Mouse (Mus musculus) v-Abl transformed pro-B cells (cell line): ENCODE results near the gene Rgs13.

Source experiments
- in situ Hi-C, 2 experiments: fragments of 400-800 bp; cut with MboI; formaldehyde crosslinking; loops; one replicate each; pipeline ENCODE4 v1.15.1; 2025; ENCODE audit not compliant: unreplicated experiment in 2 of 2

Gene Rgs13

GRCm38 (mm10) chr1:144177166-144177565, at the start of gene Rgs13:
Rgs13 (minus strand) TSS chr1:144177372.
- in situ Hi-C loops = no loop called here

GRCm38 (mm10) chr1:144215230-144215629, 38.1 kb upstream of the Rgs13 start:
- in situ Hi-C loops = loop anchor here in 1 of 2 experiments (25.0 kb wide), 1 partner anchor 547 kb away; no protein-coding TSS in a partner anchor

- in situ Hi-C loops = loop anchor here in 1 of 2 experiments (25.0 kb wide), 1 partner anchor 551 kb away; no protein-coding TSS in a partner anchor
These were observed 33.7 kb upstream of the Rgs13 start for GRCm38 (mm10) chr1:144210912-144211311.

- in situ Hi-C loops = loop anchor here in 1 of 2 experiments (25.0 kb wide), 1 partner anchor 556 kb away; no protein-coding TSS in a partner anchor
These were observed 29.3 kb upstream of the Rgs13 start for GRCm38 (mm10) chr1:144206281-144207061.

DNA sequence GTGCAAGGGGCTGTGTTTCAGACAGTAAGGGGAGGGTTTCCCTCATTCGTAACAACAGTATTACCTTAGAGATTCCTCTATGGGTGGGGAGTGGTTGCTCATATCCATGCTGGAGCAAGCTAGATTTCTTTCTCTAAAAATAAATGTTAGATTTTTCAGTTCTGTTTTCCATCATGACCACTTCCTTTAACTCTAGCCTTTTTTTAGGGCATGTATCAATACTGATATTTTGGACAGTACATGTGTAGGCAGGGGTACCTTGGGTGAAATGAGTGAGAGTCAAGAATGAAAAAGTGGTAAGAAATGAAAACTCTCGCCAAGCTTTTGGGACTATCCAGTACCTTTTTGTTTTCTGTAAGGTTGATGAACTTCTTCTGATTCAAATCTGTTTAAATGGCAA, 27.6 kb upstream of the Rgs13 start:
- in situ Hi-C loops = loop anchor here in 1 of 2 experiments (25.0 kb wide), 1 partner anchor 558 kb away; no protein-coding TSS in a partner anchor

- in situ Hi-C loops = loop anchor here in 1 of 2 experiments (25.0 kb wide), 1 partner anchor 559 kb away; no protein-coding TSS in a partner anchor
These were observed 25.8 kb upstream of the Rgs13 start for GRCm38 (mm10) chr1:144202939-144203338.

DNA sequence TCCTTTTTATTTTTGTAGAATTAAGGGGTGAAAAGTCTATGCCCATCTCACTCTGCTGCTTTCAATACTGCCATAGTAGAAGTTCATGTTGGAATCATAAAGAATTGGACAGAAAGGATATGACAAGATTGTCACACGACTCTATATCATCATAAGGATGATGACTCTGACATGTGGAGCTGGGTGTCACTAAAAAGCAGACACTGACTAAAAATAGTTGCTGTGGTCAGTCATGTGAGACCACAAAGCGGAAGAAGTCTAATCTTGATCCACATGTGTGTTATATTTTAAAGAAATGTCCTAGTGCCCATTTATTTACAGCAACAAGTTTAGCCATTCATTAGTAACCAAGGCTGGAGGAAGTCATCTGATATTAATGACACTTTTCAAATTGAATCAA, 23.3 kb upstream of the Rgs13 start:
- in situ Hi-C loops = loop anchor here in 1 of 2 experiments (25.0 kb wide), 1 partner anchor 562 kb away; no protein-coding TSS in a partner anchor

GRCm38 (mm10) chr1:144199538-144199937, 22.4 kb upstream of the Rgs13 start:
- in situ Hi-C loops = loop anchor here (5.0 kb wide), 2 partner anchors 43 to 178 kb away; no protein-coding TSS in a partner anchor

GRCm38 (mm10) chr1:144197684-144198083, 20.5 kb upstream of the Rgs13 start:
- in situ Hi-C loops = loop anchor here (5.0 kb wide), 2 partner anchors 45 to 180 kb away; no protein-coding TSS in a partner anchor

- in situ Hi-C loops = loop anchor here (5.0 to 10.0 kb wide), 5 partner anchors 180 to 380 kb away; no protein-coding TSS in a partner anchor
These were observed 9.7 kb upstream of the Rgs13 start for GRCm38 (mm10) chr1:144186655-144187396.

GRCm38 (mm10) chr1:144184955-144185715, 8.0 kb upstream of the Rgs13 start:
- in situ Hi-C loops = loop anchor here (5.0 to 10.0 kb wide), 5 partner anchors 178 to 378 kb away; no protein-coding TSS in a partner anchor

DNA sequence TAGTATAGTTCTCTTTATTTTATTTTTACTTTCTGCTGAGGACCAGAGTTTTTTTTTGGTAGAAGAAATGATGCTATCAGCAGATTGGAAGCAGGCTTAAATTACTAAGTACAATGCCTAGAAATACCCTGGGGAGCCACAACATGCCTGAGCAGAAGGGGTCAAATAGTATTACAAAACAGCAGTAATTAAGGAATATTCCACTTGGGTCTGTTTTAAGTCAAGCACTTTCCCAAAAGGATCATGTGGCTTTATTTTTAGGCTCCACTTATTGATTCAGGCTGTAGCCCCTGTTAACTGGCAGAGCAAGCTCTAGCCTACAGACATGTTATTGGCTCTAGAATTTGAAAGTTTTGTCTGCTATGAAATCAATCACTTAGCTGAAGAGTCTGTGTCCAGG, 6.5 kb upstream of the Rgs13 start:
- in situ Hi-C loops = loop anchor here in 1 of 2 experiments (10.0 kb wide), 1 partner anchor 269 kb away; no protein-coding TSS in a partner anchor

DNA sequence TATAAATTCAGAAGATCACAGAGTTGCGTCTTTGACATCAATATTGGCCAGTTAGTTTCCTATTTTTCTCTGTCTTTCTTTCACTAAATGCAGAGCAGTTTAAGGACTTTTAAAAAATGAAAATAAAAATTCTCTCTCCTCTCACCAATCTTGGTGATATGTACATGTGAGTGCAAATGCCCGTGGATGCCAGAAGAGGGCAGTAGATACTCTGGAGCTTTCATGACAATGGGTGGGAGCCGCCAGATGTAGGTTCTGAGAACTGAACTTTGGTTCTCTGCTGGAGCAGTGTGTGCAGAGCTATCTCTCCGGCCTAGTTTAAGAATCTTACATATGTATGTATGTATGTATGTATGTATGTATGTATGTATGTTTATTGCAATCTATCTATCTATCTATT, 2.4 kb upstream of the Rgs13 start:
- in situ Hi-C loops = no loop called here

- in situ Hi-C loops = no loop called here
These were observed 1.2 kb upstream of the Rgs13 start for GRCm38 (mm10) chr1:144178281-144178957.

GRCm38 (mm10) chr1:144177620-144178019, 448 bp upstream of the Rgs13 start:
- in situ Hi-C loops = no loop called here

DNA sequence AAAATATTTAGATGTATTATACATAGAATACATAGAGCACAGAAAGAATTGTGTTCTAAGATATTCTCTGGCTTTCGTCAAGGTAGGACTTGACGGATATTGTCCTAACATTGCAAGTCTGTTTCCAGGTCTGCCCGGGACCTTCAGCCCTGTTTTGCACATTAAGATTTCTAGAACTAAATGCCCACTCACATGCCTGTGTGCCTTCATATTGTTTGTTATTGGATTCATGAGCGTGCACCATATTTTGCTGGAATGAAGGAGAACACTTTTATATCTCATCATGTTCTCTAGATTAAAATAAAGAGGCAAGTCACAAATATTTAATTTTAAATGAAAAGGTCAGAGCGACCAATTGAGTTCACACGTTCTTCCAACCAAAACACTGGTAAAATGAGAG, 2.4 kb downstream of the Rgs13 start:
- in situ Hi-C loops = no loop called here

GRCm38 (mm10) chr1:144173568-144174036, 3.6 kb downstream of the Rgs13 start:
- in situ Hi-C loops = no loop called here

GRCm38 (mm10) chr1:144168921-144169320, 8.3 kb downstream of the Rgs13 start:
- in situ Hi-C loops = no loop called here

DNA sequence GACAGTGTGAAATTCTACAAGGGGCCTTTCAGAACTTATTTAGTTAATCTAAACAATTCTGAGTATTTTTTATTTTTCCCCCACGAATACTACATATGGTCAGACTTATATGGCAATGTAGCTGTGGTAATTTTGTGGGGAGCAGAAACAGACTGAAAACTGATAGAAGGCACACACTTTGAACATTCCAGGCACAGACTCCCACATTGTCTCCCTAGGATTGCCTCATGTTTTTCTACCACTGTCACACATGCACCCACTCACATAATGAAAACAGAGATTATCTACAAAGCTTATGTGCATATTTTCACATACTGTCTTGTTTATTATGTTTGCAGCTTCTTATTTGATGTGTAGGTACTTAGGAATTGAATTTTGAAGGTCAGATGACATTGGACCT, 9.4 kb downstream of the Rgs13 start:
- in situ Hi-C loops = no loop called here
